In genomic region chr7:82361127-82361526, GRCm38 (mm10) we compare ENCODE assay signal across 16 mouse cellular contexts. TPM values are rescaled to one million over a fixed set of nuclear protein-coding genes. Genes with fewer than 3 reads are reported as not detected.
"Had no signal": no experiment of that assay in that cellular context is flagged by ENCODE, and none has a peak within 500 bp of the region (broad histone marks: within the 10 kb centered on the region; RNA-seq: fewer than 3 reads in every experiment).

No protein-coding gene starts in this region.

- H3K4me1 ChIP-seq: kidney, embryonic 15.5 days; liver, embryonic 13.5 days; lung, embryonic 15.5 days; midbrain, embryonic 12.5 days; neural tube, embryonic 13.5 days had no signal

- H3K9ac ChIP-seq: kidney, embryonic 15.5 days; limb, embryonic 15.5 days; liver, embryonic 13.5 days; liver, postnatal 0 days; lung, embryonic 15.5 days; midbrain, embryonic 12.5 days; neural tube, embryonic 13.5 days had no signal

- H3K4me3 ChIP-seq: kidney, embryonic 15.5 days; left cerebral cortex, adult 2 months; limb, embryonic 15.5 days; liver, embryonic 13.5 days; lung, embryonic 15.5 days; midbrain, embryonic 12.5 days; neural tube, embryonic 13.5 days had no signal

- H3K27ac ChIP-seq: kidney, embryonic 15.5 days; left cerebral cortex, adult 2 months; limb, embryonic 15.5 days; liver, embryonic 13.5 days; lung, embryonic 15.5 days; macrophage; midbrain, embryonic 12.5 days; neural tube, embryonic 13.5 days had no signal

- H3K4me2 ChIP-seq: kidney, embryonic 15.5 days; limb, embryonic 15.5 days; liver, embryonic 13.5 days; lung, embryonic 15.5 days; midbrain, embryonic 12.5 days; neural tube, embryonic 13.5 days had no signal

- H3K9me3 ChIP-seq: kidney, embryonic 15.5 days; limb, embryonic 15.5 days; liver, embryonic 13.5 days; lung, embryonic 15.5 days; midbrain, embryonic 12.5 days; neural tube, embryonic 13.5 days had no signal

- H3K27me3 ChIP-seq: kidney, embryonic 15.5 days; limb, embryonic 15.5 days; liver, embryonic 13.5 days; lung, embryonic 15.5 days; midbrain, embryonic 12.5 days; neural tube, embryonic 13.5 days had no signal

- H3K36me3 ChIP-seq: kidney, embryonic 15.5 days; limb, embryonic 15.5 days; liver, embryonic 13.5 days; lung, embryonic 15.5 days; midbrain, embryonic 12.5 days; neural tube, embryonic 13.5 days had no signal

- ATAC-seq: liver, postnatal 0 days; midbrain, embryonic 16.5 days had no signal

- DNase-seq: kidney, adult 2 months; kidney, postnatal 14 days; liver, embryonic 13.5 days; liver, postnatal 0 days; lung, postnatal 14 days; retina, postnatal 1 day; right cerebral cortex, postnatal 4 days had no signal

RNA-seq across cellular contexts. Expression of gene Adamtsl3, which starts 25.6 kb away (rescaled TPM):
- total RNA-seq: megakaryocyte-erythroid progenitor cell, adult 5-6 weeks had no signal
- polyA plus RNA-seq: macrophage had no signal
